Mouse (Mus musculus) heart, postnatal 0 days (tissue): ENCODE results near the gene Cops7b. TPM values are rescaled to one million over a fixed set of nuclear protein-coding genes. Genes with fewer than 3 reads are reported as not detected.
"Not testable (repeated sequence)": the region's sequence is repeated elsewhere in the genome, so short reads cannot be mapped to it uniquely, and the experiment has no call there.

ENCODE experiments used
- ATAC-seq: fragments of 200-750 bp; cut with Nextera tagmentation; 2 replicates; pipeline ENCODE4 v1.8.0; 2017; ENCODE audit warnings: low read depth, moderate number of reproducible peaks, moderate library complexity; ENCODE audit not compliant: insufficient read depth
- DNase-seq: peaks from one replicate; pipeline ENCODE4 v3.0.0-alpha.2; 2016; ENCODE audit warnings: low spot score
- H3K27ac ChIP-seq: fragments of 300-500 bp; sonication (generic); 2 replicates; pipeline ENCODE4 v1.5.1; 2014; ENCODE audit warnings: low read depth, mild to moderate bottlenecking
- H3K27me3 ChIP-seq: fragments of 300-500 bp; sonication (generic); 2 replicates; pipeline ENCODE4 v1.6.1; 2014; ENCODE audit warnings: low read length, mixed read lengths; ENCODE audit not compliant: control insufficient read depth, insufficient read depth
- H3K36me3 ChIP-seq: fragments of 300-500 bp; sonication (generic); replicated peaks from 2 replicates; pipeline ENCODE4 v1.6.1; 2014; ENCODE audit warnings: low read length, mixed read lengths; ENCODE audit not compliant: control insufficient read depth, insufficient read depth
- H3K4me1 ChIP-seq: fragments of 300-500 bp; sonication (generic); 2 replicates; pipeline ENCODE4 v1.6.1; 2014; ENCODE audit warnings: antibody characterized with exemption; ENCODE audit not compliant: control insufficient read depth, insufficient read depth
- H3K4me2 ChIP-seq: fragments of 300-500 bp; sonication (generic); 2 replicates; pipeline ENCODE4 v1.6.1; 2014; ENCODE audit warnings: low read depth, mild to moderate bottlenecking, low read length, moderate library complexity
- H3K4me3 ChIP-seq: fragments of 300-500 bp; sonication (generic); 2 replicates; pipeline ENCODE4 v1.5.1; 2014; ENCODE audit warnings: low read depth, low read length
- H3K9ac ChIP-seq: fragments of 300-500 bp; sonication (generic); replicated peaks from 2 replicates; pipeline ENCODE4 v1.6.1; 2014; ENCODE audit warnings: low read depth, low read length, mixed read lengths
- H3K9me3 ChIP-seq: fragments of 300-500 bp; sonication (generic); replicated peaks from 2 replicates; pipeline ENCODE4 v1.6.1; 2016; ENCODE audit warnings: low read length; ENCODE audit not compliant: control insufficient read depth
- CTCF ChIP-seq: IDR thresholded peaks from 2 replicates; pipeline ENCODE4 v1.5.1; 2016; ENCODE audit warnings: antibody characterized with exemption, control low read depth, low read depth
- EP300 ChIP-seq: IDR thresholded peaks from 2 replicates; pipeline ENCODE4 v1.6.1; 2016; ENCODE audit warnings: antibody characterized with exemption, low read depth
- WGBS: fragments of 180-500 bp; shearing (Covaris S2); extraction: QIAGEN DNeasy Blood & Tissue Kit; methylation state at CpG from one replicate; pipeline ENCODE4 v1.1.7; 2014; 5-methylcytosine and 5-hydroxymethylcytosine counted together
- polyA plus RNA-seq: library from polyadenylated mRNA; unstranded; fragments of >200 nt; fragmentation: Nextera tagmentation; extraction: Ambion mirVana; gene quantifications from 2 replicates; pipeline ENCODE4 v1.2.1, GENCODE M21; 2015
- total RNA-seq: library from RNA; depleted of rRNA; stranded (reverse); fragments of >200 nt; gene quantifications from 2 replicates; pipeline ENCODE4 v1.2.3, GENCODE M21; 2014; ENCODE audit warnings: low replicate concordance; rRNA removed

Gene Cops7b
- total RNA-seq (16.0 and 20.7 TPM in 2 replicates), polyA plus RNA-seq (14.0 TPM in 2 replicates)

- H3K9me3 ChIP-seq = no peaks in the 10 kb centered on the region
Measured at GRCm38 (mm10) chr1:86582451-86583096, at the start of gene Cops7b, which contains the start of gene Pde6d. Gene Cops7b, plus strand, starts transcription at chr1:86582904. Gene Pde6d, minus strand, starts transcription at chr1:86582629.

GRCm38 (mm10) chr1:86533411-86534130 lies 49.1 kb upstream of the Cops7b start:
- ATAC-seq = no peak
- 85% methylated on average over 6 of the region's 6 CpGs for WGBS
- no peak overlapping the region for H3K4me2 ChIP-seq
- no peak overlapping the region for H3K4me3 ChIP-seq
- H3K27ac ChIP-seq = no peak overlapping the region
- H3K36me3 ChIP-seq = peaks cover 22% of the 10 kb centered on the region
- no peak overlapping the region for H3K9ac ChIP-seq
- TF ChIP-seq EP300 (no peak), CTCF (peak; percentile 17; the same call in 1 of the 2 replicates)
- no peak for DNase-seq
- no peaks in the 10 kb centered on the region for H3K9me3 ChIP-seq
- peaks cover 17% of the 10 kb centered on the region for H3K4me1 ChIP-seq
- H3K27me3 ChIP-seq = no peaks in the 10 kb centered on the region

More at GRCm38 (mm10) chr1:86582451-86583096, at the start of gene Cops7b, which contains the start of gene Pde6d:
- peak within 1 kb of the TSS; percentile 68 for H3K9ac ChIP-seq
- peak within 1 kb of the TSS; percentile 66 for H3K4me3 ChIP-seq
- no peaks in the 10 kb centered on the region for H3K27me3 ChIP-seq
- peak within 1 kb of the TSS; percentile 43 for H3K27ac ChIP-seq
- TF ChIP-seq EP300 (no peak), CTCF (no peak)
- peak within 1 kb of the TSS; percentile 80 for H3K4me2 ChIP-seq
- ATAC-seq (peak; percentile 97), DNase-seq (peak; percentile 94)
- peaks cover 16% of the 10 kb centered on the region for H3K4me1 ChIP-seq
- no peaks in the 10 kb centered on the region for H3K36me3 ChIP-seq
- WGBS = under 1% methylated on average over 26 of the region's 26 CpGs

DNA sequence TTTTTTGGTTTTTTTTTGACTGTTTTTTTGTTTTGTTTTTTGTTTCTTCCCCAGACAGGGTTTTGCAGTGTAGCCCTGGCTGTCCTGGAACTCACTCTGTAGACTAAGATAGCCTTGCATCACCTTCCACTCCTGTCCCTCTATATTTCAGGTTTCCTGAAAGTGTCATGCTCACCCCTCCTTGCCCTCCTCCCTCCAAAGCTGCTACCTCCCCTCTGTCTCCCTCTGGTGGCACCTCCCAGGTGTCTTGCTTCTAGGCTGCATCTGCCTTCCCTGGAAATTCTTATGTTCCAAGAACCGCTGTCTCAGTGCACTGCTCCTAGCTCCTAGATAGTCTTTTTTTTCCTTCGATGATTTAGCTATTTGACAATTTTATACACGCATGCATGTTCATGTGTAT lies 44.3 kb upstream of the Cops7b start:
- peak; percentile 48 for TF ChIP-seq CTCF
- no peak for TF ChIP-seq EP300
- Histone ChIP-seq H3K4me3 (no peak overlapping the region), H3K27ac (no peak overlapping the region), H3K9ac (no peak overlapping the region), H3K4me2 (no peak overlapping the region), H3K36me3 (peaks cover 13% of the 10 kb centered on the region), H3K9me3 (no peaks in the 10 kb centered on the region), H3K4me1 (no peaks in the 10 kb centered on the region), H3K27me3 (no peaks in the 10 kb centered on the region)
- no peak for ATAC-seq
- DNase-seq = no peak
- WGBS = 63% methylated on average over 3 of the region's 3 CpGs

- not testable (repeated sequence) for H3K4me2 ChIP-seq, H3K4me3 ChIP-seq, H3K9ac ChIP-seq, H3K27me3 ChIP-seq, DNase-seq, H3K27ac ChIP-seq, H3K9me3 ChIP-seq, ATAC-seq, H3K4me1 ChIP-seq
- H3K36me3 ChIP-seq = peaks cover 24% of the 10 kb centered on the region
- WGBS = 91% methylated on average over 12 of the region's 12 CpGs
Measured at GRCm38 (mm10) chr1:86539583-86539982, 43.1 kb upstream of the Cops7b start.

DNA sequence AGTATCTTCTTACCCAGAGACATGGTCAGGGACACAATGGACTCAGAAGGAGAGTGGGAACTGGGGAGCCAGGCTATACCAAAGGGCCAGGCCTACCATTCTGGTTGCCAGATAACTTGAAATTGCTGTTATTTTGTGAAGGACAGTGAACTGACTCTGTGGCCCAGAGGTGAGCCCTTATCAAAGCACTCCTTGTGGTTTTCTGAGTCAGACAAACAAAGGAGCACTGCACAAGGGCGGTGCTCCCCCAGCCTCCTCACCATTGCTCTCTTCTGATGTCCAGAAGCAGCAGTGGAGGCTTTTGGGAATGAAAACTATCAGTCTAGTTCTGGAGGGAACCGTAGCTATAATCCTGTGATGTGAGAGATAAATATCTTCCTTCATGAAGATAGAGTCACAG lies 40.1 kb upstream of the Cops7b start:
- no peak overlapping the region for H3K9ac ChIP-seq
- no peaks in the 10 kb centered on the region for H3K9me3 ChIP-seq
- H3K27me3 ChIP-seq = no peaks in the 10 kb centered on the region
- ATAC-seq = no peak
- 80% methylated on average over 2 of the region's 2 CpGs for WGBS
- TF ChIP-seq EP300 = no peak
- TF ChIP-seq CTCF = no peak
- H3K4me2 ChIP-seq = no peak overlapping the region
- DNase-seq = no peak
- no peaks in the 10 kb centered on the region for H3K4me1 ChIP-seq
- H3K27ac ChIP-seq = no peak overlapping the region
- H3K4me3 ChIP-seq = no peak overlapping the region
- H3K36me3 ChIP-seq = peaks cover 46% of the 10 kb centered on the region
